Mouse (Mus musculus): ENCODE data around the gene Ugt1a6b.

DNA sequence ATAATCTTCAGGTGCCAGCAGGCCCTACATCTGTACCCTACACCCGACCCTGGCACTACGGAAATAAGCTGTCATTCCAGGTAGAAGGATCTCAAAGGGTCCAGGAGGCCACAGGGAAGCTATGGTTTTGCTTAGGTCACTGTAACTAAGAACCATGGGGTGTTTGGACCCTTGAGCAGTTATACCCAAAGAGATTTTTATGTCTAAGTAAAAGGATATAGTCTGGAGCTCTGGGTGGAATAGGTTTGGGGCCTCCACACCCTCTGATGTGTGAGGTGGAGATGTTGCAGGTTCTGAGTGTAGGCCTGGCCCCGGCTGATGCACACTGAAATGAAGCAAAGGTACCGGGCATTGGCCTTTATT is 131.2 kb downstream of the Ugt1a6b start:
- TF ChIP-seq CTCF (IDR thresholded peaks at IDR 0.05): no peak
- TF ChIP-seq POLR2A (IDR thresholded peaks at IDR 0.05; ENCODE audit: insufficient read depth, low read depth, low read length): no peak
- no peak for TF ChIP-seq EP300 (IDR thresholded peaks at IDR 0.05; ENCODE audit: insufficient read depth, low read depth, low read length)

Measured in heart, adult 2 months (tissue).